23 mouse cellular contexts compared by ENCODE assay signal in the genomic region with DNA sequence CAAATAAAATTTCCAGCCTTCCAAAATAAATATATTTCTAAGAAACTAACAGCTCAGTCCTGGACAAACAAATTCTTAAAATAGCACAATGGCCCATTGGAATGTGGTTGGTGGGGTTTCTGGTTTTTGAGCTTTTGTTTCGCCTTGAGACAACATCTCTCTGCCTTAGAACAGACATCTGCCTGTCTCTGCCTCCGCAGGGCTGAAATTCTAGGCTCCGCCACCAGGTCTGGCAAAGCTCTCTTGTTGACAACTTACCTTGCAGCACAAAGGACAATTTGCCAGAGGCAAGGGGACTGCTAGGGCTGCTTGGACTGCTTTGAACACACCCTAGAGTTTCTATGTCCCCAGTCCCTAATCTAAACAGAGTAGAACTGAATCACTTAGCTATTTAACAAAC. TPM values are rescaled to one million over a fixed set of nuclear protein-coding genes. Genes with fewer than 3 reads are reported as not detected.
DNase-seq lines count a peak whose midpoint lies in the region; ATAC-seq and TF ChIP-seq lines count a peak whose summit lies in the region.
"Had no signal": no experiment of that assay in that cellular context is flagged by ENCODE, and none has a peak within 500 bp of the region (broad histone marks: within the 10 kb centered on the region; RNA-seq: fewer than 3 reads in every experiment).

No protein-coding gene starts in this region.

- WGBS in forebrain, embryonic 12.5 days = 91% methylated on average over 3 of the region's 3 CpGs

- peak; percentile 44; the same call in 1 of the 2 replicates for TF ChIP-seq EP300 in ES-Bruce4 (IDR thresholded peaks at IDR 0.05; ENCODE audit: insufficient read depth, low read depth, low read length)

- no peak for TF ChIP-seq POLR2A in ES-Bruce4 (IDR thresholded peaks at IDR 0.05; ENCODE audit: insufficient read depth, low read length)

- H3K9ac ChIP-seq in ES-Bruce4 (ENCODE audit: low read depth, poor library complexity, severe bottlenecking) = 0 out of 2 replicates have a peak overlapping the region, but pooled peaks have one; percentile 74
- no peak overlapping the region for H3K9ac ChIP-seq in ES-E14 (ENCODE audit: insufficient read depth, low read depth, low read length, poor library complexity, severe bottlenecking)
- H3K9ac ChIP-seq in forebrain, embryonic 12.5 days = no peak overlapping the region
- H3K9ac ChIP-seq: embryonic facial prominence, embryonic 12.5 days; forebrain, embryonic 13.5 days; forebrain, embryonic 15.5 days; forebrain, postnatal 0 days had no signal

- H3K4me3 ChIP-seq in ES-Bruce4 (ENCODE audit: low read depth, low read length) (peak overlapping the region; percentile 24), ES-E14 (ENCODE audit: insufficient read depth in 1 of 2, low read depth in 1 of 2, low read length in 2 of 2, poor library complexity in 1 of 2, severe bottlenecking in 1 of 2) (peak overlapping the region; percentile 41 to 45)
- H3K4me3 ChIP-seq in forebrain, embryonic 12.5 days (replicated peaks) = no peak overlapping the region
- H3K4me3 ChIP-seq: embryonic facial prominence, embryonic 10.5 days; embryonic facial prominence, embryonic 12.5 days; forebrain, embryonic 10.5 days; forebrain, embryonic 13.5 days; forebrain, embryonic 15.5 days had no signal

- ATAC-seq in forebrain, embryonic 12.5 days (ENCODE audit: low FRiP score) = no peak
- ATAC-seq: forebrain, embryonic 13.5 days; forebrain, embryonic 15.5 days; forebrain, postnatal 0 days had no signal

- in situ Hi-C loops in ES-E14 (cut with MboI; ENCODE audit: low sequenced_read_pairs in 2 of 2, unreplicated experiment in 2 of 2) = loop anchor here in 1 of 2 experiments (25.0 kb wide), 1 partner anchor 152 kb away; no protein-coding TSS in a partner anchor

- no peak for TF ChIP-seq CTCF in ES-Bruce4 (IDR thresholded peaks at IDR 0.05; ENCODE audit: low read depth, low read length)

- no peak overlapping the region for H3K4me2 ChIP-seq in forebrain, embryonic 12.5 days
- H3K4me2 ChIP-seq: embryonic facial prominence, embryonic 12.5 days; forebrain, embryonic 13.5 days; forebrain, embryonic 15.5 days had no signal

- H3K27ac ChIP-seq in ES-Bruce4 (ENCODE audit: insufficient read depth, low read length) = no peak overlapping the region
- no peak overlapping the region for H3K27ac ChIP-seq in ES-E14 (ENCODE audit: insufficient read depth, low read depth, low read length, poor library complexity, severe bottlenecking)
- H3K27ac ChIP-seq in forebrain, embryonic 12.5 days = no peak overlapping the region
- H3K27ac ChIP-seq: embryonic facial prominence, embryonic 10.5 days; embryonic facial prominence, embryonic 12.5 days; forebrain, embryonic 10.5 days; forebrain, embryonic 13.5 days; forebrain, embryonic 15.5 days had no signal

- no peak for DNase-seq in ES-E14 (ENCODE audit: low read depth, low spot score)
- DNase-seq in ZHBTc4 (ENCODE audit: low read depth, low spot score) = peak; percentile 62
- DNase-seq in embryo, embryonic 9.5 days (ENCODE audit: extremely low spot score) = no peak
- no peak for DNase-seq in heart, adult 11 months
- DNase-seq: adrenal gland, adult 2 months; adrenal gland, postnatal 10 days; adrenal gland, postnatal 25 days; cerebellum, adult 11 months; cerebellum, adult 18-20 months; cerebellum, adult 8-10 months; cerebellum, adult 9-11 months; cerebellum, postnatal 14 days; cerebellum, postnatal 36 days; embryo, embryonic 11 days; forebrain, postnatal 0 days had no signal

- peaks cover 8% of the 10 kb centered on the region for H3K36me3 ChIP-seq in ES-Bruce4 (ENCODE audit: control insufficient read depth, insufficient read depth, low read length, poor library complexity, severe bottlenecking)
- no peaks in the 10 kb centered on the region; the same call in 1 of the 2 replicates for H3K36me3 ChIP-seq in ES-E14 (ENCODE audit: control insufficient read depth, insufficient read depth, low read length, poor library complexity, severe bottlenecking)
- no peaks in the 10 kb centered on the region for H3K36me3 ChIP-seq in forebrain, embryonic 12.5 days (replicated peaks)
- H3K36me3 ChIP-seq: embryonic facial prominence, embryonic 10.5 days; embryonic facial prominence, embryonic 12.5 days; forebrain, embryonic 10.5 days; forebrain, embryonic 15.5 days had no signal

- H3K4me1 ChIP-seq in ES-Bruce4 (ENCODE audit: control insufficient read depth, insufficient read depth, low read length) (no peaks in the 10 kb centered on the region), ES-E14 (ENCODE audit: control insufficient read depth in 2 of 2, insufficient read depth in 2 of 2, low read length in 2 of 2, poor library complexity in 1 of 2) (no peaks in the 10 kb centered on the region; a peak in 1 of 4 replicates)
- no peaks in the 10 kb centered on the region for H3K4me1 ChIP-seq in forebrain, embryonic 12.5 days
- H3K4me1 ChIP-seq: embryonic facial prominence, embryonic 10.5 days; embryonic facial prominence, embryonic 12.5 days; forebrain, embryonic 10.5 days; forebrain, embryonic 13.5 days had no signal

- H3K9me3 ChIP-seq in ES-Bruce4 (replicated peaks; ENCODE audit: control insufficient read depth, insufficient read depth, low read length, poor library complexity, severe bottlenecking) = no peaks in the 10 kb centered on the region
- H3K9me3 ChIP-seq in ES-E14 (ENCODE audit: control insufficient read depth, insufficient read depth, low read depth, low read length) = no peaks in the 10 kb centered on the region
- H3K9me3 ChIP-seq in forebrain, embryonic 12.5 days = no peaks in the 10 kb centered on the region
- H3K9me3 ChIP-seq: embryonic facial prominence, embryonic 10.5 days; embryonic facial prominence, embryonic 12.5 days; forebrain, embryonic 10.5 days; forebrain, embryonic 13.5 days; forebrain, embryonic 15.5 days had no signal

- H3K27me3 ChIP-seq in ES-Bruce4 (ENCODE audit: control insufficient read depth, insufficient read depth, low read length, poor library complexity, severe bottlenecking) = no peaks in the 10 kb centered on the region
- no peaks in the 10 kb centered on the region for H3K27me3 ChIP-seq in forebrain, embryonic 12.5 days
- H3K27me3 ChIP-seq: embryonic facial prominence, embryonic 12.5 days; forebrain, embryonic 13.5 days; forebrain, embryonic 15.5 days had no signal

TF ChIP-seq in ES-E14, 5 proteins besides CTCF, POLR2A, EP300 and RAD21:
- TF ChIP-seq CHD2 (IDR thresholded peaks at IDR 0.05; ENCODE audit: low read depth, low read length) (0 out of 2 replicates have a peak, but pooled peaks have one; percentile 27), MAFK (IDR thresholded peaks at IDR 0.05; ENCODE audit: insufficient read depth, low read depth, low read length) (no peak)

RNA-seq across cellular contexts. Expression of gene Klhl13, which starts 4.4 kb away (rescaled TPM):
- 383 and 407 TPM in 2 replicates for polyA plus RNA-seq in ES-Bruce4 (2011; ENCODE audit: insufficient read depth, insufficient read length, low read depth, missing spikeins)
- total RNA-seq in ES-E14 (2012; rRNA removed) = 120 and 207 TPM in 2 replicates
- 78.0 and 88.2 TPM in 2 replicates for polyA plus RNA-seq in forebrain, embryonic 12.5 days (2016; fragmentation: Nextera tagmentation; extraction: Ambion mirVana)
- total RNA-seq: MEL had no signal
